Comparison of ENCODE assay signal across 10 mouse cellular contexts in the genomic region with DNA sequence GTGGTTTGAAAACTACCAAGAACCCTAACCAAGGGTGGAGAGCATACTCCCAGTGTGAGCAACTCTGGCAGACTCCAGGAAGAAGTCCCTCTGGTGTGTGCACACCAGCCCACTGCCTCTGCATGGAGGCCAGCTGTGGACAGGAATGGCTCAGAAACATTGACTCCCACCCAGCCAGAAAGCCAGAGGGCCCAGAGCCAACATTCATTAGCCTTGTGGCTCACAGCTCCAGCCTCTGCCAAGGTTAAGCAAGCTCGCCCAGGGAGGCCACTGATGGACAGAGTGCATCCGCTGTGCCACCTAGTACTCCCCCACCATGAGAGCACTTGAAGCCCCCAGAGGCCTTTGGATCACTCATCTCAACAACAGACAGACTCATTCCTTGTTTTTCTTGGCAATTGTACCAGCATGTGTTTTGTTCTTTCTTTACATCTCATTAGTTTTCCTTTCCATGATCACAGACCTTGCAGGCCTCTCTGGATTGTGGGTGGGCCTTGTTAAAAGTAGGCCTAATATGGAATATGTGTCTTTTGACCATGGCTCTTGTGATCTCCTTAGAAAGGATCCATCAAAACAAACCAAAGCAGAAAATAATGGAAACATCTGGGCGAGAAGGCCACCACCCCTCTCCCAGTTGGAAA. TPM values are rescaled to one million over a fixed set of nuclear protein-coding genes. Genes with fewer than 3 reads are reported as not detected.
A peak's percentile ranks its signal among the peaks of the same experiment; 100 is the strongest.
DNase-seq lines count a peak whose midpoint lies in the region; ATAC-seq lines count a peak whose summit lies in the region.
"Had no signal": no experiment of that assay in that cellular context is flagged by ENCODE, and none has a peak within 500 bp of the region (broad histone marks: within the 10 kb centered on the region; RNA-seq: fewer than 3 reads in every experiment).

No protein-coding gene starts in this region.

- no peaks in the 10 kb centered on the region for H3K27me3 ChIP-seq in embryonic facial prominence, embryonic 14.5 days (replicated peaks; ENCODE audit: control insufficient read depth, insufficient read depth, low read length)
- no peaks in the 10 kb centered on the region for H3K27me3 ChIP-seq in embryonic facial prominence, embryonic 10.5 days (replicated peaks; ENCODE audit: low read depth, poor library complexity, severe bottlenecking)
- no peaks in the 10 kb centered on the region for H3K27me3 ChIP-seq in midbrain, embryonic 11.5 days (ENCODE audit: control insufficient read depth, insufficient read depth, low read length)

- no peaks in the 10 kb centered on the region for H3K36me3 ChIP-seq in embryonic facial prominence, embryonic 14.5 days (ENCODE audit: control insufficient read depth, insufficient read depth, low read length)
- H3K36me3 ChIP-seq in embryonic facial prominence, embryonic 10.5 days (replicated peaks), result no peaks in the 10 kb centered on the region
- no peaks in the 10 kb centered on the region for H3K36me3 ChIP-seq in midbrain, embryonic 11.5 days (ENCODE audit: control insufficient read depth, insufficient read depth, low read length)

- DNase-seq in embryonic facial prominence, embryonic 14.5 days (ENCODE audit: low spot score), result peak; percentile 54
- DNase-seq in embryonic facial prominence, embryonic 10.5 days (ENCODE audit: low spot score), result no peak
- DNase-seq in right cerebral cortex, postnatal 4 days, result peak; percentile 4
- DNase-seq in right cerebral cortex, postnatal 36 days (ENCODE audit: low spot score in 2 of 2), result no peak
- DNase-seq in kidney, postnatal 36 days, result peak; percentile 12 to 18
- DNase-seq in testis, postnatal 14 days (ENCODE audit: low spot score), result peak; percentile 35
- no peak for DNase-seq in embryo, embryonic 10.5 days (ENCODE audit: low spot score)
- DNase-seq in midbrain, embryonic 11.5 days (ENCODE audit: low spot score, missing footprints), result no peak

- WGBS in embryonic facial prominence, embryonic 14.5 days, result 82% methylated on average over 1 of the region's 3 CpGs
- WGBS in embryonic facial prominence, embryonic 10.5 days, result 87% methylated on average over 3 of the region's 3 CpGs
- 91% methylated on average over 3 of the region's 3 CpGs for WGBS in midbrain, embryonic 11.5 days

- no peaks in the 10 kb centered on the region for H3K9me3 ChIP-seq in embryonic facial prominence, embryonic 14.5 days (ENCODE audit: control insufficient read depth, low read length)
- no peaks in the 10 kb centered on the region for H3K9me3 ChIP-seq in embryonic facial prominence, embryonic 10.5 days
- H3K9me3 ChIP-seq in midbrain, embryonic 11.5 days (ENCODE audit: control insufficient read depth, low read length), result no peaks in the 10 kb centered on the region

- ATAC-seq in embryonic facial prominence, embryonic 14.5 days (ENCODE audit: low read depth), result no peak
- ATAC-seq in midbrain, embryonic 11.5 days (ENCODE audit: low FRiP score), result no peak

- no peak overlapping the region for H3K4me3 ChIP-seq in embryonic facial prominence, embryonic 14.5 days (ENCODE audit: low read depth, low read length)
- no peak overlapping the region for H3K4me3 ChIP-seq in embryonic facial prominence, embryonic 10.5 days
- H3K4me3 ChIP-seq in midbrain, embryonic 11.5 days (ENCODE audit: low read depth, low read length), result no peak overlapping the region

- no peak overlapping the region for H3K9ac ChIP-seq in embryonic facial prominence, embryonic 14.5 days (ENCODE audit: low read depth, low read length)
- H3K9ac ChIP-seq in midbrain, embryonic 11.5 days (ENCODE audit: low read length), result no peak overlapping the region
- H3K9ac ChIP-seq: hindbrain, embryonic 14.5 days had no signal

- peaks cover 4% of the 10 kb centered on the region for H3K4me1 ChIP-seq in embryonic facial prominence, embryonic 14.5 days (ENCODE audit: control insufficient read depth, insufficient read depth, low read length)
- peaks cover 4% of the 10 kb centered on the region; the same call in 1 of the 2 replicates for H3K4me1 ChIP-seq in embryonic facial prominence, embryonic 10.5 days
- no peaks in the 10 kb centered on the region for H3K4me1 ChIP-seq in midbrain, embryonic 11.5 days (ENCODE audit: control insufficient read depth, insufficient read depth, low read length)

- H3K27ac ChIP-seq in embryonic facial prominence, embryonic 14.5 days (replicated peaks; ENCODE audit: low read depth, low read length), result no peak overlapping the region
- no peak overlapping the region for H3K27ac ChIP-seq in embryonic facial prominence, embryonic 10.5 days (replicated peaks)
- no peak overlapping the region for H3K27ac ChIP-seq in midbrain, embryonic 11.5 days (ENCODE audit: low read depth, low read length)
- H3K27ac ChIP-seq: hindbrain, embryonic 14.5 days; macrophage had no signal

- no peak overlapping the region for H3K4me2 ChIP-seq in embryonic facial prominence, embryonic 14.5 days (ENCODE audit: low read depth, low read length)
- H3K4me2 ChIP-seq in midbrain, embryonic 11.5 days, result no peak overlapping the region
- H3K4me2 ChIP-seq: hindbrain, embryonic 14.5 days had no signal

RNA-seq across cellular contexts. Expression of a gene that starts 46.9 kb away (rescaled TPM):
- 17.7 and 20.1 TPM in 2 replicates for polyA plus RNA-seq in embryonic facial prominence, embryonic 14.5 days (2014; fragmentation: Nextera tagmentation; extraction: Ambion mirVana)
- 13.5 and 14.7 TPM in 2 replicates for polyA plus RNA-seq in embryonic facial prominence, embryonic 10.5 days (2016; fragmentation: Nextera tagmentation; extraction: Ambion mirVana)
- 40.2 and 42.7 TPM in 2 replicates for polyA plus RNA-seq in midbrain, embryonic 11.5 days (2014; fragmentation: Nextera tagmentation; extraction: Ambion mirVana)
- polyA plus RNA-seq: macrophage had no signal

Comparison
In these comparisons a context has a peak if more than half of its experiments do, and no peak if none do; other contexts are left out.
1. DNase-seq: peak in embryonic facial prominence, embryonic 14.5 days (single experiment), right cerebral cortex, postnatal 4 days (single experiment), kidney, postnatal 36 days (2 of 2) and testis, postnatal 14 days (single experiment); none in embryonic facial prominence, embryonic 10.5 days (single experiment), right cerebral cortex, postnatal 36 days (0 of 2), embryo, embryonic 10.5 days (single experiment) and midbrain, embryonic 11.5 days (single experiment).